Mouse (Mus musculus): ENCODE data around the gene Map2k5.

Gene Map2k5

GRCm38 (mm10) chr9:63339256-63339655, 38.4 kb downstream of the Map2k5 start:
- DNase-seq (ENCODE audit: low spot score): no peak

GRCm38 (mm10) chr9:63338716-63339115, 39.0 kb downstream of the Map2k5 start:
- DNase-seq (ENCODE audit: low spot score): no peak

GRCm38 (mm10) chr9:63335816-63336215, 41.9 kb downstream of the Map2k5 start:
- no peak for DNase-seq (ENCODE audit: low spot score)

GRCm38 (mm10) chr9:63333074-63333473, 44.6 kb downstream of the Map2k5 start:
- DNase-seq (ENCODE audit: low spot score): no peak

GRCm38 (mm10) chr9:63331246-63331645, 46.5 kb downstream of the Map2k5 start:
- DNase-seq (ENCODE audit: low spot score): no peak

- DNase-seq (ENCODE audit: low spot score): no peak
These were observed 48.6 kb downstream of the Map2k5 start for GRCm38 (mm10) chr9:63328958-63329685.

- DNase-seq (ENCODE audit: low spot score): no peak
These were observed 62.5 kb downstream of the Map2k5 start for GRCm38 (mm10) chr9:63315231-63315630.

- DNase-seq (ENCODE audit: low spot score): no peak
These were observed 63.6 kb downstream of the Map2k5 start for GRCm38 (mm10) chr9:63314126-63314525.

GRCm38 (mm10) chr9:63309956-63310355, 67.7 kb downstream of the Map2k5 start:
- DNase-seq (ENCODE audit: low spot score): no peak

GRCm38 (mm10) chr9:63309008-63309407, 68.7 kb downstream of the Map2k5 start:
- no peak for DNase-seq (ENCODE audit: low spot score)

- DNase-seq (ENCODE audit: low spot score): no peak
These were observed 69.3 kb downstream of the Map2k5 start for GRCm38 (mm10) chr9:63308441-63308840.

- no peak for DNase-seq (ENCODE audit: low spot score)
These were observed 75.2 kb downstream of the Map2k5 start for GRCm38 (mm10) chr9:63302511-63302910.

- no peak for DNase-seq (ENCODE audit: low spot score)
These were observed 79.0 kb downstream of the Map2k5 start for GRCm38 (mm10) chr9:63298656-63299055.

GRCm38 (mm10) chr9:63295551-63295958, 82.1 kb downstream of the Map2k5 start:
- DNase-seq (ENCODE audit: low spot score): no peak

GRCm38 (mm10) chr9:63294846-63295245, 82.9 kb downstream of the Map2k5 start:
- no peak for DNase-seq (ENCODE audit: low spot score)

GRCm38 (mm10) chr9:63293781-63294480, 83.8 kb downstream of the Map2k5 start:
- no peak for DNase-seq (ENCODE audit: low spot score)

GRCm38 (mm10) chr9:63288676-63289075, 89.0 kb downstream of the Map2k5 start:
- no peak for DNase-seq (ENCODE audit: low spot score)

- DNase-seq (ENCODE audit: low spot score): no peak
These were observed 93.3 kb downstream of the Map2k5 start for GRCm38 (mm10) chr9:63284392-63284791.

- no peak for DNase-seq (ENCODE audit: low spot score)
These were observed 95.7 kb downstream of the Map2k5 start for GRCm38 (mm10) chr9:63281996-63282395.

- no peak for DNase-seq (ENCODE audit: low spot score)
These were observed 96.6 kb downstream of the Map2k5 start for GRCm38 (mm10) chr9:63281086-63281485.

GRCm38 (mm10) chr9:63273781-63274180, 103.9 kb downstream of the Map2k5 start:
- no peak for DNase-seq (ENCODE audit: low spot score)

GRCm38 (mm10) chr9:63269839-63270238, 107.9 kb downstream of the Map2k5 start:
- no peak for DNase-seq (ENCODE audit: low spot score)

- no peak for DNase-seq (ENCODE audit: low spot score)
These were observed 114.5 kb downstream of the Map2k5 start for GRCm38 (mm10) chr9:63263188-63263587.

GRCm38 (mm10) chr9:63258768-63259167, 118.9 kb downstream of the Map2k5 start:
- DNase-seq (ENCODE audit: low spot score): peak; percentile 5

Measured in ovary, postnatal 14 days (tissue).